Mouse (Mus musculus): ENCODE measurements at regions not wholly inside any gene's neighbourhood (a gene's known extent, or its start where the extent isn't known, plus 50 kb on each side); places are given as distances from the start of the nearest gene placed in this dataset.

GRCm38 (mm10) chr13:107668509-107668908 lies 375.7 kb upstream of the Smim15 start:
- no peak overlapping the region for H3K4me3 ChIP-seq
- intact Hi-C loops (cut with DNase I): no loop called here
- no peak for TF ChIP-seq CTCF (IDR thresholded peaks at IDR 0.05)
- H3K27ac ChIP-seq: no peak overlapping the region
- no peak for DNase-seq (ENCODE audit: extremely low spot score in 1 of 2, low spot score in 2 of 2)

DNA sequence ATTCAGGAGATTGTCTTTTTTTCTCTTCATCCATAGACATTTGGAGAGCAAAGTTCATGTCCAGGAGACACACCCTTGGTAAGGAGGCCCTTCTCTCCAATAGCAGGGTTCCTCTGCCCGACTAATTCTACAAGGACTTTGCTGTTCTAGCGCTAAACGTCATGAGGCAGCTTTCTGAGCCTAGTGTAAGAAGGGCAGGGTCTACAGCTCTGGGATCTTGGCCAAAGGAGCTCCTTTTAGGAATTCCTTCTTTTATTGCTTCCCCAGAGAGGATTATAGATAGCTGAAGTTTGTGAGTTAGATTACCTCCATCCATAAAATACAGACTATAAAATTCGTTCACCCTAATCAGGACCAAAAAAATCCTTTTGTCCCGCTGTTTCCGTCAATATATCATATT lies 378.5 kb upstream of the Smim15 start:
- intact Hi-C loops (cut with DNase I): no loop called here
- TF ChIP-seq CTCF (IDR thresholded peaks at IDR 0.05): no peak

DNA sequence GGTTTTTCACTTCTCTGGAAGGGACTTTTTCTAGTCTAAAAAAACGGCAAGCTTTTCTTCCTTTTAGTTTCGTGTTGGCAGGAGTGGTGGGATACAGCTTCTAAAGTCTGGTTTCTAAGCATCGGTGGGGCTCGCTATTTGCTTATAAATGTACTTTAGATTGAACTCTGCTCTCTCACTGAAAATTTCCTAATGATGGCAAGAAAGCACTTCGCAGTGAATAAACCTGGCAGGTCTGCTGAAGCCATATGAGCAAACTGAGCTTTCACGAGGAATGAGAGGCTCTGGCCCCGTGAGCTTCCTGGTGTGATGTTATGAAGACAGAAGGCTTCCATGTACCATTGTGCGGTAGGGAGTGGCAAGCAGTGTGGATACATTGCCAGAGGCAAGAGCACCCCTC lies 380.0 kb upstream of the Smim15 start:
- Histone ChIP-seq H3K27ac (no peak overlapping the region), H3K4me3 (no peak overlapping the region)
- DNase-seq (ENCODE audit: extremely low spot score in 1 of 2, low spot score in 2 of 2): no peak
- no peak for TF ChIP-seq CTCF (IDR thresholded peaks at IDR 0.05)
- intact Hi-C loops (cut with DNase I): no loop called here

More for the DNA sequence above, 378.5 kb upstream of the Smim15 start:
- H3K4me3 ChIP-seq: no peak overlapping the region
- no peak for DNase-seq (ENCODE audit: extremely low spot score in 1 of 2, low spot score in 2 of 2)
- no peak overlapping the region for H3K27ac ChIP-seq

GRCm38 (mm10) chr13:107663745-107664144 lies 380.5 kb upstream of the Smim15 start:
- H3K4me3 ChIP-seq: no peak overlapping the region
- intact Hi-C loops (cut with DNase I): no loop called here
- TF ChIP-seq CTCF (IDR thresholded peaks at IDR 0.05): no peak
- no peak overlapping the region for H3K27ac ChIP-seq
- DNase-seq (ENCODE audit: extremely low spot score in 1 of 2, low spot score in 2 of 2): no peak

GRCm38 (mm10) chr13:107661414-107661813 lies 382.8 kb upstream of the Smim15 start:
- no peak for TF ChIP-seq CTCF (IDR thresholded peaks at IDR 0.05)
- no peak for DNase-seq (ENCODE audit: extremely low spot score in 1 of 2, low spot score in 2 of 2)
- Histone ChIP-seq H3K27ac (no peak overlapping the region), H3K4me3 (no peak overlapping the region)
- intact Hi-C loops (cut with DNase I): no loop called here

DNA sequence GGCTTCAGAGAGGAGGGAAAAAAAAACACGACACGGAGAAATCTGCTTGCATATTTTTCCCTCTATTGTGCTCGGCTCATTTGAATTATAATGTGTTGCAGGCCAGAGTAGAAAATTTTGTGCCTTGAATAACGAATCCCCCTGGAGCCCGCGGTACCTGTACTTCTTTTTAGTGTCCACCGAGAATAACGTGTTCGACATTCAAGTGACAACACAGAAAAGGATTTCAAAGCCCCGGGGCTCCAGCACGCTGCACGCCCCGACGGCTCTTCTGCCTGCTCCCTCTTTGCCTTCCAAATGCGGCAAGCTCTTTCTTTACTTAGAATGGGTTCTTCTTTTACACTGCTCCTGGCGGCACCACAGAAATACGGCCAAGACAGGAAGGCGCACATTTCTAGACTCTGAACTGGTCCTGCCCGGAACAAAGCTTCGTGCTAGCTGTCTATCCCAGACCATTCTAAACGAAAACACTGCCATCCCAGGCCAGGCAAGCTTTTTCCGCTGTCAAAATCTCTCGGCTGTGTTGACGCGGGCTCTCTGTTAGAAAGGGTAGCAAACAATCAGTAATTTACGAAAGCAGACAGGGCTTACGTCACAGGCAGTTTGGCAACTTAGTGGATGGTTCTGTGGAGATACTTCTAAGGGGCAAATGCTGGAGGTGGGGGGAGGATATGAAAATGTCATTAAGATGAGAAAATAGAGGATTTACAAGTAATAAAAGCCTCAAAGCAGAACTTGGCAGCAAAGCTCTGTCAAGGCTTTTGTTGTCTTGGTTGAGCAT lies 398.2 kb upstream of the Smim15 start:
- intact Hi-C loops (cut with DNase I): no loop called here

GRCm38 (mm10) chr13:107645121-107645864 lies 399.0 kb upstream of the Smim15 start:
- intact Hi-C loops (cut with DNase I): no loop called here
- DNase-seq (ENCODE audit: extremely low spot score in 1 of 2, low spot score in 2 of 2): no peak
- H3K27ac ChIP-seq: peak overlapping the region; percentile 34
- no peak for TF ChIP-seq CTCF (IDR thresholded peaks at IDR 0.05)
- H3K4me3 ChIP-seq: peak overlapping the region; percentile 35

More for the DNA sequence above, 398.2 kb upstream of the Smim15 start:
- DNase-seq (ENCODE audit: extremely low spot score in 1 of 2, low spot score in 2 of 2): peak; percentile 29 to 51
- Histone ChIP-seq H3K4me3 (peak overlapping the region; percentile 35), H3K27ac (peak overlapping the region; percentile 16)
- TF ChIP-seq CTCF (IDR thresholded peaks at IDR 0.05): no peak; the same call in 1 of the 2 replicates

DNA sequence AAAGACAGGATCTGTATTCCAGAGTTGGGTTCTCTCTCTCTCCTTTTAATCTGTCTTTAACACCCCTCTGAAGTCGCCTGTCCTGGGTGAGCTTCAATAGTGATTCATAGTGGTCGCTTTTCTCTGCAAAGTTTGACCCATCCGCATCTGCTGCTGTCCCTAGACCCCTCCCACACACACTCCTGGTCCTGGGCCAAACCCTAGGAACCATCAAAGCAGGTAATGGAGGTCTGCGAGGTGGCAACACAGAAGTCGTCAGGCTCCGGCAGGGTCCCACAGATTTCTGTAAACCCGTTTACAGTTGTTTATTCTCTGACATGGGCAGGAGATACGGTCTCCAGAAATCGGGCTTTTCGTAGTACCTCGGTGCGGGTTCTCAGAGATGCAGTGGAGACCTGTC lies 399.5 kb upstream of the Smim15 start:
- intact Hi-C loops (cut with DNase I): loop anchor here (5.0 kb wide), 1 partner anchor 192 kb away; no protein-coding TSS in a partner anchor
- H3K4me3 ChIP-seq: no peak overlapping the region
- no peak for TF ChIP-seq CTCF (IDR thresholded peaks at IDR 0.05)
- no peak for DNase-seq (ENCODE audit: extremely low spot score in 1 of 2, low spot score in 2 of 2)
- H3K27ac ChIP-seq: no peak overlapping the region; the same call in 1 of the 2 replicates

- intact Hi-C loops (cut with DNase I): loop anchor here (5.0 kb wide), 1 partner anchor 190 kb away; no protein-coding TSS in a partner anchor
- TF ChIP-seq CTCF (IDR thresholded peaks at IDR 0.05): no peak
- peak; percentile 51 to 70 for DNase-seq (ENCODE audit: extremely low spot score in 1 of 2, low spot score in 2 of 2)
- Histone ChIP-seq H3K27ac (peak overlapping the region; percentile 68), H3K4me3 (no peak overlapping the region)
Observed at GRCm38 (mm10) chr13:107641926-107642657, 402.2 kb upstream of the Smim15 start.

DNA sequence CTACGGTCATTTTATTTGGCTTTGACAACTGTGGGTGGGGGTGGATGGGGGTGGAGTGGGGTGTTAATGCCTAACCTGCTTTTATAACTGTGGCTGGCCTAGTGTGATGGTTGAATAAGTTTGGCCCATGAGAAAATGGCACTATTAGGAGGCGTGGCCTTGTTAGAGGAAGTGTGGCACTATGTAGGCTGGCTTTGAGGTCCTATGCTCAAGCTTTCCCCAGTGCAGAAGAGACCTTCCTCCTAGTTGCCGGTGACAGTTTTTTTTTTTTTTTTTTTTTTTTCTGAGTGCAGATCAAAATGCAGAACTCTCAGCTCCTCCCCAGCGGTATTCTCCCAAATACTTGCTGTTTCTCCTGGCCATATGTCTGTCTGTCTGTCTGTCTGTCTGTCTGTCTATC lies 404.6 kb upstream of the Smim15 start:
- no peak for DNase-seq (ENCODE audit: extremely low spot score in 1 of 2, low spot score in 2 of 2)
- no peak for TF ChIP-seq CTCF (IDR thresholded peaks at IDR 0.05)
- H3K27ac ChIP-seq: no peak overlapping the region
- H3K4me3 ChIP-seq: no peak overlapping the region
- intact Hi-C loops (cut with DNase I): loop anchor here (5.0 kb wide), 1 partner anchor 187 kb away; no protein-coding TSS in a partner anchor

DNA sequence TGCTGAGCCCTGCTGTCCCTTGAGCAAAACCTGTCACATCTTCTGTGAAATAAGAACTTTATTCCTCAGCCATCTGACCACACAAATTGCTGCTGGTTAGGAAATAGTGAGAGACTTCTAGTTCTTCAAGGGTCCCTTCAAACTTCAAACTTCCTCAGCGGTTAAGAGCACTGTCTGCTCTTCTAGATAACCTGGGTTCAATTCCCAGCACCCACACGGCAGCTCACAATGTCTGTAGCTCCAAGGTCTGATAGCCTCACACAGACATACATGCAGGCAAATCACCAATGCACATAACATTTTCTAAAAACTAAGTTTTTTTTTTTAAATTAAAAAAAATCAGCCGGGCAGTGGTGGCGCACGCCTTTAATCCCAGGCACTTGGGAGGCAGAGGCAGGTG lies 407.0 kb upstream of the Smim15 start:
- DNase-seq (ENCODE audit: extremely low spot score in 1 of 2, low spot score in 2 of 2): no peak
- intact Hi-C loops (cut with DNase I): no loop called here
- H3K4me3 ChIP-seq: no peak overlapping the region
- no peak for TF ChIP-seq CTCF (IDR thresholded peaks at IDR 0.05)
- H3K27ac ChIP-seq: no peak overlapping the region

DNA sequence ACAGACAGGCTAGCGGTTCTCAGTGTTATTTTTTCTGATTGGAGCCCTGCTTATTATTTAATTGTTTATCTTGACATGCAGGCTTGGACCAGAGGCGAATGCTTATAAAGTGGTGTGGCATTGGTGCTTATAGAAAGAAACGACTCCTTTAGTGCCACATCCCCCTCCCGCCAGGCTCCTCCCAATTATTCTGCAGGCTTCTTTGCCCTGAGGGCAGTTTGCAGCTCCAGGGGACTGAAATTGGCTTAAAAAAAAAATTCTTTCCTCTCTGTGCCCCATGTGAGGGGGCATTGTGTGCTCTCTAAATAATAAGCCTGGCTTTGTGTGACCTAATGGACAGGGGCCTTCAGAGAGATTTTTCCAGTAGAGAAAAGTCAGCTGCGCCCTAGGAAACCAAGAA lies 409.1 kb upstream of the Smim15 start:
- no peak for DNase-seq (ENCODE audit: extremely low spot score in 1 of 2, low spot score in 2 of 2)
- Histone ChIP-seq H3K27ac (no peak overlapping the region), H3K4me3 (no peak overlapping the region)
- intact Hi-C loops (cut with DNase I): no loop called here
- no peak for TF ChIP-seq CTCF (IDR thresholded peaks at IDR 0.05)

Data from left cerebral cortex, adult 2 months (tissue).